Mouse (Mus musculus) forebrain, embryonic 16.5 days (tissue): ENCODE data around the gene 1700008O03Rik. TPM values are rescaled to one million over a fixed set of nuclear protein-coding genes. Genes with fewer than 3 reads are reported as not detected.

Experiments used
- ATAC-seq: fragments of 200-750 bp; cut with Nextera tagmentation; 2 replicates; pipeline ENCODE4 v1.8.0; 2017; ENCODE audit warnings: mild to moderate bottlenecking, moderate library complexity
- H3K27ac ChIP-seq: fragments of 300-500 bp; sonication (generic); 2 replicates; pipeline ENCODE4 v1.5.1; 2014; ENCODE audit warnings: low read length, control low read depth
- H3K27me3 ChIP-seq: fragments of 300-500 bp; sonication (generic); replicated peaks from 2 replicates; pipeline ENCODE4 v1.6.1; 2014; ENCODE audit warnings: low read length; ENCODE audit not compliant: control insufficient read depth, insufficient read depth
- H3K36me3 ChIP-seq: fragments of 300-500 bp; sonication (generic); 2 replicates; pipeline ENCODE4 v1.6.1; 2014; ENCODE audit not compliant: control insufficient read depth, insufficient read depth
- H3K4me1 ChIP-seq: fragments of 300-500 bp; sonication (generic); replicated peaks from 2 replicates; pipeline ENCODE4 v1.6.1; 2014; ENCODE audit warnings: low read length; ENCODE audit not compliant: control insufficient read depth, insufficient read depth
- H3K4me2 ChIP-seq: fragments of 300-500 bp; sonication (generic); 2 replicates; pipeline ENCODE4 v1.6.1; 2014; ENCODE audit warnings: mild to moderate bottlenecking, low read length, control low read depth
- H3K4me3 ChIP-seq: fragments of 300-500 bp; sonication (generic); replicated peaks from 2 replicates; pipeline ENCODE4 v1.5.1; 2014; ENCODE audit warnings: mild to moderate bottlenecking, low read length, control low read depth
- H3K9ac ChIP-seq: fragments of 300-500 bp; sonication (generic); replicated peaks from 2 replicates; pipeline ENCODE4 v1.6.1; 2014; ENCODE audit warnings: low read depth, low read length, control low read depth
- H3K9me3 ChIP-seq: fragments of 300-500 bp; sonication (generic); 2 replicates; pipeline ENCODE4 v1.6.1; 2016; ENCODE audit warnings: low read length; ENCODE audit not compliant: control insufficient read depth
- WGBS: fragments of 180-500 bp; shearing (Covaris S2); extraction: QIAGEN DNeasy Blood & Tissue Kit; methylation state at CpG from one replicate; pipeline ENCODE4 v1.1.7; 2014; 5-methylcytosine and 5-hydroxymethylcytosine counted together
- polyA plus RNA-seq: library from polyadenylated mRNA; unstranded; fragments of >200 nt; fragmentation: Nextera tagmentation; extraction: Ambion mirVana; gene quantifications from 2 replicates; pipeline ENCODE4 v1.2.1, GENCODE M21; 2015

The 1700008O03Rik gene
- polyA plus RNA-seq, 1 experiment from 2014 or later, result 2.3 TPM

DNA sequence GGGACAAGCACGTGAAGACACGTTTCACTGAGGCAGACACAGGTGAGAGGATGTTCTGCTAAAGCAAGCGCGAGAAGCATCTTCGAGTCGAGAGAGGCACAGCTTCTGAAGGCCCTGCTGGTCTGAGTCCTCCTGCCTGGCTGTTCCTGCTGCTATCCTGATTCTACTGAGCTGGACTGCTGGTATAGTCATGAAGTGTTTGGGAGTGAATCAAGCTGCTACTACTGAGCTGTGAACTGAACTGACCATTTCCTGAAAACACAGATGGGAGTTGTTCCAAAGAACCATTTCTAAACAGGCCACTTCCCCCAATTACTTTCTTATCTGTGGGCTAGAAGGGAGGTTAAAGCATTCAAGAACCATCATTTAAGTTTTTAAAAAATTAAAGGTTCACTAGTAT, 27.7 kb upstream of the 1700008O03Rik start:
- Histone ChIP-seq H3K4me3 (no peak overlapping the region), H3K27ac (no peak overlapping the region), H3K4me1 (no peaks in the 10 kb centered on the region), H3K4me2 (no peak overlapping the region), H3K36me3 (no peaks in the 10 kb centered on the region), H3K27me3 (no peaks in the 10 kb centered on the region), H3K9ac (no peak overlapping the region), H3K9me3 (no peaks in the 10 kb centered on the region)
- ATAC-seq, result no peak
- 88% methylated on average over 6 of the region's 6 CpGs for WGBS

DNA sequence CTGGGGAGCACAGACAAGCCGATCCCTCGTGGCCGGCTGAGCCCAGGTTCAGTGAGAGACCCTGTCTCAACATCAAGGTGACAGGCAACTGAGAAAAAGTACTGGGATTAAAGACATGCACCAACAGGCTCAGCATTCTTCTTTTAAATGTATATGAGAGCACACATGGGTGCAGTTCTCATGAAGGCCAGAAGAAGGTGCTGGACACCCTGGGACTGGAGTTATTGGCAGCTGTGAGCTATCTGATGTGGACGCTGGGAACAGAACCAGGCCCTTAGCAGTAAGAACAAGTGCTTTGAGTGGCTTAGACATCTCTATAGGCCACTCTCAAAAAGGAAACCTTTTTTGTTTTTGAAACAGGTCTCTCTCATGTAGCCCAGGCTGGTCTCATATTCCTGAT, 25.5 kb upstream of the 1700008O03Rik start:
- Histone ChIP-seq H3K4me2 (no peak overlapping the region), H3K4me1 (peaks cover 1% of the 10 kb centered on the region), H3K4me3 (no peak overlapping the region), H3K27ac (no peak overlapping the region), H3K36me3 (no peaks in the 10 kb centered on the region), H3K9me3 (no peaks in the 10 kb centered on the region), H3K27me3 (no peaks in the 10 kb centered on the region), H3K9ac (no peak overlapping the region)
- 87% methylated on average over 4 of the region's 4 CpGs for WGBS
- ATAC-seq, result no peak

DNA sequence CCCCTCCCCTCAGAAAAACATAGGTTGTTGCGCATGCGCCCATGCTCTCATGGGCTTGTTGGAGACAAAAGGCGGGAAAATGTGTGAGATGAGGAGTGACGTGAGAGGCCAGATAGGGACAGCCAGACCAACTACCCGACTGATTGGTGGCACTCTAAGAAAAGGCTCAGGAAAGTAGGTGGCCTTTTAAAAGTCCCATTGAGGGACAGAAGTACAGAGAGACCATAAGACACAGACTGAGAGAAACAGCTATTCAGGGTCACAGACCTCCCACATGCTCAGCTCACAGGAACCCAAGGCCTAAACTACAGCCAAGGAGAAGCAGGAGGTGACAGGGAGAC, 20.4 kb upstream of the 1700008O03Rik start:
- Histone ChIP-seq H3K4me1 (peaks cover 7% of the 10 kb centered on the region), H3K9ac (no peak overlapping the region), H3K27me3 (no peaks in the 10 kb centered on the region), H3K4me3 (no peak overlapping the region), H3K4me2 (peak overlapping the region; percentile 18; the same call in 1 of the 2 replicates), H3K36me3 (no peaks in the 10 kb centered on the region), H3K27ac (no peak overlapping the region), H3K9me3 (no peaks in the 10 kb centered on the region)
- ATAC-seq, result no peak
- 0% methylated on average over 5 of the region's 5 CpGs for WGBS

DNA sequence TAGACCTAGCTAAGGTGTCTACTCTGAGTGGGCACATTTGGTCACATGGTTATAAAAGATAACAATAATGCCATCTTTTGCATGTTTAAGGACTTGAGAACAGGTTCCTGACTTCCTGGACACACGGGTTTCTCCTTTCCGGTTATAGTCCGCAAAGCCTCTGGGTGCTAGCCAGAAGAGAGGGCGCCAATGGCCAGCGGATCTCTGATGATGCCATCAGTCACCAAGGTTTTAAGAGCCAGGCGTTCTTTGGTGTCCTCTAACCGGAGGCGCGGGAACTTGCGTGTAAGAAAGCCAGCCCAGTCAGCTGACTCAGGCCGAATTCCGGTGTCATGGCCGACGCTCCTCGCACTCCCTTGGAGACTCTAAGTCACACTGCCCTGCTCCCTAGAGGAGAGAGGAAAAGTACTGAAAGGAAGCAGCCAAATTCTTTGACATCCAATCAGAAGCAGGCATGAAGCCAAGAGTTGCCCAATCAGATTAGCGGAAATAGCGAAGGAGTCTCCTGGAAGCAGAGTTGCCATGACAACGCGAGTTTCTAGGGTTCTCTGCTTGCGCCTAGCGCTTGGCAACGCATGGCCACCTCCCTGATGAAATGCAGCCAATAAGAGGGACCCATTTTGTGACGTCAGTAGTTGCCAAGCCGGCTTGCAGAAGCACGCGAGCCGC, 19.9 kb upstream of the 1700008O03Rik start:
- Histone ChIP-seq H3K9ac (peak overlapping the region; percentile 55), H3K27ac (peak overlapping the region; percentile 85), H3K9me3 (no peaks in the 10 kb centered on the region), H3K4me2 (peak overlapping the region; percentile 78), H3K4me3 (peak overlapping the region; percentile 49), H3K36me3 (no peaks in the 10 kb centered on the region), H3K4me1 (peaks cover 7% of the 10 kb centered on the region), H3K27me3 (no peaks in the 10 kb centered on the region)
- WGBS, result 2% methylated on average over 27 of the region's 27 CpGs
- ATAC-seq, result peak; percentile 96

DNA sequence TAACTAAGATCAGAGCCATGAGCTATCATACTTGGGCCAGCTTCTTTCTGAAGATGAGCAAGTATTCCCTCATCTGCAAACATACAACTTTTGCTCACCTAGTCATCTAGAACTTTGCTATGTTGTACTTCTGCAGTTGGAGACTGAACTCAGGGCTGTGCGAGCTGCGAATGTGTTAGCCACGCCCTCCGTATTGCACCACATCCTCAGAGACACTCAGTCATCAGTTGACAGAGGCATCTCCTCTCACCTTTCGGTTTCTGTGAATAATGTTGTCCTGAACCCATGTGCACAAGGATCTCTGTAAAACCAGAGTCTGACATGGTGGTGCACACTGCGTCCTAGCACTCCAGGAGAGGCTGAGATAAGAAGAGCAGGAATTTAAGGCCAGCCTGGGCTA, 16.1 kb upstream of the 1700008O03Rik start:
- H3K27ac ChIP-seq, result no peak overlapping the region
- 92% methylated on average over 6 of the region's 6 CpGs for WGBS
- no peak for ATAC-seq
- H3K4me2 ChIP-seq, result no peak overlapping the region
- no peak overlapping the region for H3K4me3 ChIP-seq
- peaks cover 7% of the 10 kb centered on the region for H3K4me1 ChIP-seq
- no peaks in the 10 kb centered on the region for H3K27me3 ChIP-seq
- H3K9ac ChIP-seq, result no peak overlapping the region
- no peaks in the 10 kb centered on the region for H3K36me3 ChIP-seq
- H3K9me3 ChIP-seq, result no peaks in the 10 kb centered on the region

DNA sequence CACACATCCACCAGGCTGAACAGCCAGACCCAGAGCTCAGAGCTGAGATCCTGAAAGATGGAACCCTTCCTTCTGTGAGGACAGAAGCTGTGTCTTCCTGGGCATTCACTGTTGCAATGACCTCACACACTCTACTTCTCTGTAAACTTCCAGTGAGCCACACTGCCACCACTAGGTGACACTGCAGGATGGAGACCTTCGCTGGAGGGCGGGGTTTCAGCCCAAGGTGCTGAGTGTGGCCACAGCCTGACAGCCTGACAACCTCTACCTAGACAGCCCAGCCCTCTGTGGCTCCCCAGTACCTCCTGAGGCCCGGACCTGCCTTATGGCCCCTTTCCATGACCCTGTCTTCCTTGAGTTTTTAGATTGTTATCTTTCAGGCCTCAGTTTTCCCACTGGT, 12.9 kb upstream of the 1700008O03Rik start:
- H3K27me3 ChIP-seq, result no peaks in the 10 kb centered on the region
- H3K9me3 ChIP-seq, result no peaks in the 10 kb centered on the region
- ATAC-seq, result peak; percentile 62
- no peaks in the 10 kb centered on the region; the same call in 1 of the 2 replicates for H3K36me3 ChIP-seq
- no peak overlapping the region for H3K27ac ChIP-seq
- H3K4me1 ChIP-seq, result no peaks in the 10 kb centered on the region
- no peak overlapping the region for H3K4me2 ChIP-seq
- no peak overlapping the region for H3K9ac ChIP-seq
- H3K4me3 ChIP-seq, result no peak overlapping the region
- 7% methylated on average over 3 of the region's 3 CpGs for WGBS

DNA sequence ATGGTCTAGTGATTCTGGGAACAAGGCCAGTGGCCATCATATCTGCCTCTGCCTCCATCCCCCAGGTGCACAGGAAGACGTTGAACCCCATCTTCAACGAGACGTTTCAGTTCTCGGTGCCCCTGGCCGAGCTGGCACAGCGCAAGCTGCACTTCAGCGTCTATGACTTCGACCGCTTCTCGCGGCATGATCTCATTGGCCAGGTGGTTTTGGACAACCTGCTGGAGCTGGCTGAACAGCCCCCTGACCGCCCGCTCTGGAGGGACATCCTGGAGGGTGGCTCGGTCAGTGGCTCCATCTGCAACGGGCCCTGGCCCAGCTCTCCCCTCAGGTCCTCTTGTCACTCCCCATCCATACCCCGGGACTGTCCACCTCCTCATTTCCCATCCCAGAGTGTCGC, 7.7 kb upstream of the 1700008O03Rik start:
- Histone ChIP-seq H3K4me2 (no peak overlapping the region), H3K27me3 (no peaks in the 10 kb centered on the region), H3K9me3 (no peaks in the 10 kb centered on the region), H3K4me3 (no peak overlapping the region), H3K4me1 (no peaks in the 10 kb centered on the region), H3K36me3 (no peaks in the 10 kb centered on the region; the same call in 1 of the 2 replicates), H3K9ac (no peak overlapping the region), H3K27ac (no peak overlapping the region)
- 94% methylated on average over 17 of the region's 17 CpGs for WGBS
- ATAC-seq, result no peak

DNA sequence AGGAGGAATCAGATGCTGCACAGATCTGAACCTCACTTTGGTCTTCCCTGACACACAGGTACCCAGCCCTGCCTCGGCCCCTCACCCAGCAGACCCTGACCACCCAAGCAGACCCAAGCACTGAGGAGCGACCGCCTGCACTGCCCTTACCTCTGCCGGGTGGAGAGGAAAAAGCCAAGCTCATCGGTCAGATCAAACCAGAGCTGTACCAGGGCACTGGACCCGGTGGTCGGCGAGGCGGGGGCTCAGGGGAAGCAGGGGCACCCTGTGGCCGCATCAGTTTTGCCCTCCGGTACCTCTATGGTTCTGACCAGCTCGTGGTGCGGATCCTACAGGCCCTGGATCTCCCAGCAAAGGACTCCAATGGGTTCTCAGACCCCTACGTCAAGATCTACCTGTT, 6.7 kb upstream of the 1700008O03Rik start:
- Histone ChIP-seq H3K4me2 (no peak overlapping the region), H3K36me3 (no peaks in the 10 kb centered on the region; the same call in 1 of the 2 replicates), H3K4me3 (no peak overlapping the region), H3K9me3 (no peaks in the 10 kb centered on the region), H3K27ac (no peak overlapping the region), H3K9ac (no peak overlapping the region), H3K27me3 (no peaks in the 10 kb centered on the region), H3K4me1 (no peaks in the 10 kb centered on the region)
- no peak for ATAC-seq
- 86% methylated on average over 14 of the region's 14 CpGs for WGBS

DNA sequence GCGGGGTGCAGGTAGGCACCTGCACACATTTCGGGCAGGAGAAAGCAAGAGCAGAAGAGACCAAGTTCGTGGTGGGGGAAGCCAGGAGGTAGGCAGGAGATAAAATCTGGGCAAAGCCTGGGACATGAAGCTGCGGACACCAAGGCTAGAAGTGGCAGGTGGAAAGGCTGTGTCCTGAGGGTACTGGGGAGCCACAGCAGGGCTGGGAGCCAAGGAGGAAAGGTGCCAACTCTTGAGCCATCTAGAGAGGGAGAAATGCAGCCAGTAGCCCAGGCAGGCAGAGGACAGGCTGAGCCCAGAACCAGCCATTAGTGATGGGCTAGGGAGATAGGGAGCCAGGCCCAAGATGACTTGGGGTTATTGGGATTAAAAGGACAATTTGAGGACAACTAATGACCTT, 6.2 kb upstream of the 1700008O03Rik start:
- no peak overlapping the region for H3K4me2 ChIP-seq
- no peaks in the 10 kb centered on the region; the same call in 1 of the 2 replicates for H3K36me3 ChIP-seq
- no peak for ATAC-seq
- H3K9me3 ChIP-seq, result no peaks in the 10 kb centered on the region
- H3K27me3 ChIP-seq, result no peaks in the 10 kb centered on the region
- WGBS, result 91% methylated on average over 4 of the region's 4 CpGs
- H3K4me3 ChIP-seq, result no peak overlapping the region
- H3K4me1 ChIP-seq, result no peaks in the 10 kb centered on the region
- H3K27ac ChIP-seq, result no peak overlapping the region
- H3K9ac ChIP-seq, result no peak overlapping the region

DNA sequence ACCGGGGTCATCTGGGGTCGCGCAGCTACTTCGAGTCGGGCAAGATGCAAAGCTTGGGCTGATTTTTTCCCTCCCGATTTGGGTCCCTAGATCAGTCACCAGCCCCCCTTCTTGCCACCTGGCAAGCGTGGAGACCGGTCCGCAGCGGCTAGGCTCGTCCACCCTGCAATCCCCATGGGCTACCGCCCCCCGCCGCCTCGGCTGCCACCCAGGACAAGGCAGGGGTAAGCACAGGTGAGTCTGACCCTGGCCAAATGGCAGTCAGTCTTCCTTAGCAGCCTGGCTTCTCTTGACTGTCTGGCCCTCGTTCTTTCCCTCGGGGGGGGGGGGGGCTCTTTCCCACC, 932 bp downstream of the 1700008O03Rik start:
- Histone ChIP-seq H3K4me3 (peak overlapping the region; percentile 68), H3K27ac (no peak overlapping the region), H3K4me2 (peak overlapping the region; percentile 95), H3K36me3 (no peaks in the 10 kb centered on the region), H3K4me1 (peaks cover 34% of the 10 kb centered on the region), H3K9me3 (no peaks in the 10 kb centered on the region), H3K27me3 (no peaks in the 10 kb centered on the region), H3K9ac (peak overlapping the region; percentile 79)
- WGBS, result under 1% methylated on average over 17 of the region's 17 CpGs
- peak; percentile 32 for ATAC-seq
